In the genomic region with DNA sequence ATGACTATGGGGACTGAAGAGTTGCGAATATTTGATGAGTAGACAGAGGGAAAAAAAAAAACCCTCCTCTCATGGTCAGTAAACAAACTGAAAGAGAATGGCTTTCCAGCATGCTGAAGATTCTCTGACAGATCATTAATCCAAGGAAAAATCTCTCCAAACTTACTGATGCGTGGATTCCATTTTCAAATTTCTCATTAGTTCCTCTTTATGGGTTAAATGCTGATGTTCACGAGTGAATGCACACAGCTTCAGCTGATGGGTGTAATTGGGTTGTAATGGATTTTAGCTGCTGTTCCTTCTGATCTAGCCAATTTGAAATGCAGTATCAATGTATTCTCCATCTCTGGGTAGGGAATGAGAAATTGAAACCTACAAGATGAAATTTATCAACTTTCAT, we compare ENCODE assay signal across 21 mouse cellular contexts.
DNase-seq lines count a peak whose midpoint lies in the region; ATAC-seq and TF ChIP-seq lines count a peak whose summit lies in the region.
"Had no signal": no experiment of that assay in that cellular context is flagged by ENCODE, and none has a peak within 500 bp of the region (broad histone marks: within the 10 kb centered on the region; RNA-seq: fewer than 3 reads in every experiment).

No protein-coding gene starts in this region.

- no peak overlapping the region for H3K9ac ChIP-seq in forebrain, embryonic 14.5 days (ENCODE audit: low read length)
- no peak overlapping the region for H3K9ac ChIP-seq in forebrain, embryonic 11.5 days (ENCODE audit: low read length)
- H3K9ac ChIP-seq in midbrain, embryonic 14.5 days (replicated peaks; ENCODE audit: low read length), result no peak overlapping the region
- no peak overlapping the region for H3K9ac ChIP-seq in midbrain, embryonic 13.5 days (replicated peaks)
- H3K9ac ChIP-seq: embryonic facial prominence, embryonic 15.5 days; heart, embryonic 12.5 days; hindbrain, embryonic 15.5 days had no signal

- no peak for TF ChIP-seq POLR2A in brain, embryonic 14.5 days (IDR thresholded peaks at IDR 0.05; ENCODE audit: borderline replicate concordance, extremely low read depth, insufficient read depth, insufficient read length, poor library complexity, severe bottlenecking)
- no peak for TF ChIP-seq POLR2A in lung, adult 2 months (IDR thresholded peaks at IDR 0.05; ENCODE audit: borderline replicate concordance, extremely low read depth, low read depth, low read length)

- H3K36me3 ChIP-seq in forebrain, embryonic 14.5 days (ENCODE audit: control insufficient read depth, insufficient read depth, low read length), result no peaks in the 10 kb centered on the region
- no peaks in the 10 kb centered on the region for H3K36me3 ChIP-seq in forebrain, embryonic 11.5 days (ENCODE audit: control insufficient read depth, insufficient read depth, low read length)
- H3K36me3 ChIP-seq in midbrain, embryonic 14.5 days (ENCODE audit: control insufficient read depth, insufficient read depth, low read length), result no peaks in the 10 kb centered on the region
- H3K36me3 ChIP-seq in midbrain, embryonic 13.5 days, result no peaks in the 10 kb centered on the region
- H3K36me3 ChIP-seq: embryonic facial prominence, embryonic 15.5 days; forebrain, embryonic 10.5 days; heart, embryonic 12.5 days; hindbrain, embryonic 15.5 days had no signal

- peak; percentile 42 for DNase-seq in forebrain, embryonic 14.5 days (ENCODE audit: low spot score)
- no peak for DNase-seq in forebrain, embryonic 11.5 days (ENCODE audit: low spot score)
- peak; percentile 20 for DNase-seq in midbrain, embryonic 14.5 days
- peak; percentile 71 for DNase-seq in brain, embryonic 14.5 days (ENCODE audit: low read depth)
- DNase-seq in retina, postnatal 1 day, result peak; percentile 92
- DNase-seq in lung, adult 2 months, result no peak
- DNase-seq: adrenal gland, adult 8-10 months; adrenal gland, postnatal 36 days; cerebellum, adult 11 months; cerebellum, adult 8-10 months; cerebellum, postnatal 36 days; gastrocnemius, adult 2 months; gastrocnemius, postnatal 25 days had no signal

- H3K9me3 ChIP-seq in forebrain, embryonic 14.5 days (replicated peaks; ENCODE audit: control insufficient read depth, low read length), result no peaks in the 10 kb centered on the region
- H3K9me3 ChIP-seq in forebrain, embryonic 11.5 days (ENCODE audit: control insufficient read depth, low read length), result no peaks in the 10 kb centered on the region
- H3K9me3 ChIP-seq in midbrain, embryonic 14.5 days (ENCODE audit: control insufficient read depth, low read length), result peaks cover 4% of the 10 kb centered on the region; the same call in 1 of the 2 replicates
- 0 out of 2 replicates have a peak, but pooled peaks cover 5% of the 10 kb centered on the region for H3K9me3 ChIP-seq in midbrain, embryonic 13.5 days
- H3K9me3 ChIP-seq: embryonic facial prominence, embryonic 15.5 days; hindbrain, embryonic 15.5 days had no signal

- TF ChIP-seq CTCF in brain, embryonic 14.5 days (IDR thresholded peaks at IDR 0.05; ENCODE audit: borderline replicate concordance, extremely low read depth, insufficient read depth, insufficient read length), result no peak
- TF ChIP-seq CTCF in lung, adult 2 months (IDR thresholded peaks at IDR 0.05; ENCODE audit: insufficient read depth, low read length), result no peak

- 26% methylated on average over 3 of the region's 3 CpGs for WGBS in forebrain, embryonic 14.5 days
- 48% methylated on average over 3 of the region's 3 CpGs for WGBS in forebrain, embryonic 11.5 days
- 50% methylated on average over 3 of the region's 3 CpGs for WGBS in midbrain, embryonic 14.5 days
- 44% methylated on average over 3 of the region's 3 CpGs for whole genome bisulfite sequencing in midbrain, embryonic 13.5 days
- 75% methylated on average over 3 of the region's 3 CpGs for WGBS in lung, adult 2 months

- H3K4me2 ChIP-seq in forebrain, embryonic 14.5 days (ENCODE audit: low read length), result no peak overlapping the region
- H3K4me2 ChIP-seq in forebrain, embryonic 11.5 days (ENCODE audit: low read depth, low read length, severe bottlenecking), result no peak overlapping the region
- H3K4me2 ChIP-seq in midbrain, embryonic 14.5 days (ENCODE audit: low read length), result no peak overlapping the region
- H3K4me2 ChIP-seq in midbrain, embryonic 13.5 days (replicated peaks), result no peak overlapping the region
- H3K4me2 ChIP-seq: embryonic facial prominence, embryonic 15.5 days; heart, embryonic 12.5 days; hindbrain, embryonic 15.5 days had no signal

- no peak for ATAC-seq in forebrain, embryonic 14.5 days
- no peak for ATAC-seq in forebrain, embryonic 11.5 days (replicated peaks; ENCODE audit: low FRiP score)
- ATAC-seq in midbrain, embryonic 14.5 days (ENCODE audit: low FRiP score, low TSS enrichment), result no peak
- ATAC-seq in midbrain, embryonic 13.5 days, result no peak
- ATAC-seq: inflammation-experienced regulatory T-cells, adult 6 months; intestine, postnatal 0 days had no signal

- no peaks in the 10 kb centered on the region for H3K27me3 ChIP-seq in forebrain, embryonic 14.5 days (replicated peaks; ENCODE audit: control insufficient read depth, insufficient read depth, low read length)
- no peaks in the 10 kb centered on the region for H3K27me3 ChIP-seq in forebrain, embryonic 11.5 days (ENCODE audit: control insufficient read depth, insufficient read depth, low read length)
- H3K27me3 ChIP-seq in midbrain, embryonic 14.5 days (ENCODE audit: control insufficient read depth, insufficient read depth, low read length), result no peaks in the 10 kb centered on the region
- no peaks in the 10 kb centered on the region for H3K27me3 ChIP-seq in midbrain, embryonic 13.5 days
- H3K27me3 ChIP-seq: embryonic facial prominence, embryonic 15.5 days; heart, embryonic 12.5 days; hindbrain, embryonic 15.5 days had no signal

- H3K4me3 ChIP-seq in forebrain, embryonic 14.5 days (ENCODE audit: low read depth, low read length), result no peak overlapping the region
- no peak overlapping the region for H3K4me3 ChIP-seq in forebrain, embryonic 11.5 days (ENCODE audit: low read depth, low read length)
- no peak overlapping the region for H3K4me3 ChIP-seq in midbrain, embryonic 14.5 days (replicated peaks; ENCODE audit: low read depth, low read length)
- no peak overlapping the region for H3K4me3 ChIP-seq in midbrain, embryonic 13.5 days (replicated peaks)
- H3K4me3 ChIP-seq in lung, adult 2 months (replicated peaks; ENCODE audit: extremely low read depth, low read depth, low read length), result no peak overlapping the region
- H3K4me3 ChIP-seq: embryonic facial prominence, embryonic 15.5 days; erythroblast, embryonic 14.5 days; forebrain, embryonic 10.5 days; gastrocnemius, adult 2 months; heart, embryonic 12.5 days; hindbrain, embryonic 15.5 days had no signal

- H3K4me1 ChIP-seq in forebrain, embryonic 14.5 days (ENCODE audit: control insufficient read depth, insufficient read depth, low read length), result 0 out of 2 replicates have a peak, but pooled peaks cover 3% of the 10 kb centered on the region
- H3K4me1 ChIP-seq in forebrain, embryonic 11.5 days (replicated peaks; ENCODE audit: control insufficient read depth, insufficient read depth, low read length), result no peaks in the 10 kb centered on the region
- peaks cover 4% of the 10 kb centered on the region; the same call in 1 of the 2 replicates for H3K4me1 ChIP-seq in midbrain, embryonic 14.5 days (ENCODE audit: control insufficient read depth, insufficient read depth, low read length)
- H3K4me1 ChIP-seq in midbrain, embryonic 13.5 days (replicated peaks), result peaks cover 8% of the 10 kb centered on the region; the same call in 1 of the 2 replicates
- H3K4me1 ChIP-seq in lung, adult 2 months (ENCODE audit: control insufficient read depth, insufficient read depth, low read length), result no peaks in the 10 kb centered on the region
- H3K4me1 ChIP-seq: embryonic facial prominence, embryonic 15.5 days; heart, embryonic 12.5 days; hindbrain, embryonic 15.5 days had no signal

- no peak overlapping the region for H3K27ac ChIP-seq in forebrain, embryonic 14.5 days (ENCODE audit: low read depth, low read length)
- no peak overlapping the region for H3K27ac ChIP-seq in forebrain, embryonic 11.5 days (ENCODE audit: low read depth, low read length)
- H3K27ac ChIP-seq in midbrain, embryonic 14.5 days (replicated peaks; ENCODE audit: low read depth, low read length), result no peak overlapping the region
- no peak overlapping the region for H3K27ac ChIP-seq in midbrain, embryonic 13.5 days
- H3K27ac ChIP-seq: embryonic facial prominence, embryonic 15.5 days; gastrocnemius, adult 2 months; hindbrain, embryonic 15.5 days had no signal

Comparison
In these comparisons a context has a peak if more than half of its experiments do, and no peak if none do; other contexts are left out.
1. DNase-seq: peak in forebrain, embryonic 14.5 days (single experiment), midbrain, embryonic 14.5 days (single experiment), brain, embryonic 14.5 days (single experiment) and retina, postnatal 1 day (single experiment); none in forebrain, embryonic 11.5 days (single experiment) and lung, adult 2 months (single experiment).